Mouse (Mus musculus) gastrocnemius, postnatal 4 days (tissue): Measurements from ENCODE around the gene Ascl3. TPM values are rescaled to one million over a fixed set of nuclear protein-coding genes. Genes with fewer than 3 reads are reported as not detected.

ENCODE experiments used
- DNase-seq, 2 experiments: peaks; one replicate each; pipeline ENCODE4 v3.0.0; 2021 to 2022; ENCODE audit warnings: low spot score in 2 of 2, mixed read lengths in 2 of 2
- long read RNA-seq, 2 experiments: library from polyadenylated mRNA; stranded (forward); transcript quantifications; one replicate each; pipeline ENCODE4 v2.0.0; 2021
- total RNA-seq, 2 experiments: library from RNA; stranded (reverse); gene quantifications; 2 replicates each; pipeline ENCODE4 v1.2.3; 2021

Ascl3 gene
- total RNA-seq = not detected
- long read RNA-seq, experiment 1 = 0 reads
- long read RNA-seq, experiment 2 = 0 reads

DNA sequence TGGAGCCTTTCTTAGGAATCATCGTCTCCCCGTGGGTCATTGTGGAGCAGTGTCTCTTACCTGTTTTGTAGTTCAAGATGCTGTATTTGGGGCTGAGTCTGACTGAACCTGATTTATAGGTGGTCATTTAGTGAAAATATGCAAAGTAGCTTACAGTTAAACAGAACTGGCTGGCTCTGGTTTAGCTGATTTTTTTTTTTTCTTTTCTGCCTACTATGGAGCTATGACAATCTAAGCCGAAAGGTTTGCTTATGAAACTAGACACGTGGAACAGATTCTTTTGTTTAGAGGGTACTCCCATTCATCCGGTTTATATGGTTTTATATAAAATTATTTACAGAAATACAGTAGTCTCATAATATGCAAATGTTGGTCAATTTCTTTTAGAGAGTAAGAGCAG, at the start of gene Ascl3:
TSS of gene Ascl3 (minus strand) at position 101 of the 400 bp plus-strand sequence.
- no peak for DNase-seq

DNA sequence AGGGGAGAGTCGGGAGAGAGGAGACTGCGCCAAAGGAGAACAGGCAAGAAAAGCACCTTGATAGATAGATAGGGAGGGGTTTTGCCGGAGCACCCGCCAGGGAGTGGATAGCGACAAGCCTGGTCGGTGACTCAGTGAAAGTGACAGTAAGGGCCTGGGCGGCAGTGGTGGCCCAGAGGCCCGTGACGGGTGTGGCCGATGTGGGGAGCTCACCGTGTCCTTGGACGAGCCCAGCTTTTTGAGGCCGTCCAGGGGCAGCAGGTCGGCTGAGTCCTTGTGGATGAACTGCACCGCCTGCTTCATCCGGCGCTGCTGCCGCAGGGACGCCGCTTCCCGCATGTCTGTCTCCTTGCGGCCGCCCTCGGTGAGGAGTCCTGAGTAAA, 49.6 kb upstream of the Ascl3 start:
- DNase-seq = peak in 1 of 2 experiments; percentile 20

DNA sequence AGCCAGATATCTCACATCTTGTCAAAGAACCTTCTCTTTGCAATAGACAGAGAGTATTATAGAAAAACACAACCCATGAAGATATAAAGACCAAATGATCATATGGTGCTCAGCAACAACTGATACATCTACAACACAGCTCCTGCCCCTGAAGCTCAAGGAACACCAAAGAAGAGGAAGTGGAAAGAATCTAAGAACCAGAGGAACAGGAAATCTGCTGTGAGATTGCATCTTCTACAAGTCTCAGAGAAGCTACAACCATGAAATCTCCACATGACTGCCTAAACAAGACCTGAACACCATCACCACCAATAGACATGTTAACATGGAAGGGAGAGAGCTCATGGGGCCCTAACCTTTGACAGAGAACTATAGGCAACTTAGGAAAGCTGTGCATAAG, 40.7 kb upstream of the Ascl3 start:
- DNase-seq = no peak

DNA sequence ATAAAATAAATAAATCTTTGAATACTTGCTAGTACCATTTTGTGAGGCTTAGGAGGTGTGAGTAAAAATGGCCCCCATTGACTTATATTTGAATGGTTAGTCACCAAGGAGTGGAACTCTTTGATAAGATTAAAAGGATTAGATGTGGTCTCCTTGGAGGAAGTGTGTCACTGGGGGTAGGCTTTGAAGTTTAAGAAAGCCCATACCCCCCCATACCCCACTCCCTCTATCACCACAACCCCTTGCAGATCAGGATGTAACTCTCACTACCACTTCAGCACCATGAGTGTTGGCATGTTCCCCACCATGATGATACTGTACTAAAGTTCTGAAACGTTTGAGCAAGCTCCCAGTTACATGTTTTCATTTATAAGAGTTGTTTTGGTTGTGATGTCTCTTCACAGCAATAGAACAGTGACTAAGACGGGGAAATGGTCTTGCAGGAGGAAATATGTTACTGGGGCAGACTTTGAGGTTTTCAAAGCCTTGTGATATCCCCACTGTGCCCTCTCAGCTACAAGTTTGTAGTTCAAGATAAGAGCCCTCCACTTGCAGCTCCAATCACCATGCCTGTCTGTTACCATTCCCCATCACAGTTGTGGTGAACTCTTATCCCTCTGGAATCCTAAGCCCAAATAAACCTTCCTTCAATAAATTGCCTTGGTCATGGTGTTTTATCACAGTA, 37.3 kb upstream of the Ascl3 start:
- DNase-seq = no peak

DNA sequence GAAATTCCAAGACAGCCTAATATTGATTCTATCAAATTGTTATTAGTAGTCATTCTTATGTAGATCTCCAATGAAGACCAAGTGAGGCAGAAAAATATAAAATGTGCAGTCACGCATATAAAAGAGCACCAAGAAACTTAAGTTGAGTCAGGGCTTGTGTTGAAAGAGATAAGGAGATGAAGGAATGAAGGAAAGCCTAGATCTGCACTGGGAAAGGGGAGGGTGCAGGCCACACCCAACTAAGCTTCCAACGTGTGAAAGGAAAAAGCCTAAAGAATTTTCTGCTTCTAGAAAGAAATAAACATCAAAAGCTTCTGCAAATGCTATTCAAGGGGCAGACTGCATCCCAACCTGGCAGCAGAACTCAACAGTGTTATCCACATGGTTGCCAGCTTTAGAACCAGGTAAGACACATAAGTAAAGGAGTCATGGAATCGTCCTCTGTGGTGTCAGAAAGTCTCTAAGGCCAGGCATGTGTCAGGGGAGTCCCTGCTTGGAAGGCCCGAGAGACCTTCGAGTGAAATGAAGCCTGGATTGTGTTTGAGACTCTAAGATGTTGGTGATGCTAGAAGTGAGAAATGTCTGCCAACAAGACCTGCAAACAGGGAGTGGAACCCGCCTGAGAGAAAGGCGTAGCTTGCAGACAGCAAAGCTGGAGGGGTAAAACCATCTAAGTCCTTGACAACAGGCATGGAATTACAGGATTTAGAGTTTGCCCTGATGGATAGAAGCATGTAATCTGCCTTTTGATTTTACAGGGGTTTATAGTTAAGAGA, 36.2 kb upstream of the Ascl3 start:
- no peak for DNase-seq

DNA sequence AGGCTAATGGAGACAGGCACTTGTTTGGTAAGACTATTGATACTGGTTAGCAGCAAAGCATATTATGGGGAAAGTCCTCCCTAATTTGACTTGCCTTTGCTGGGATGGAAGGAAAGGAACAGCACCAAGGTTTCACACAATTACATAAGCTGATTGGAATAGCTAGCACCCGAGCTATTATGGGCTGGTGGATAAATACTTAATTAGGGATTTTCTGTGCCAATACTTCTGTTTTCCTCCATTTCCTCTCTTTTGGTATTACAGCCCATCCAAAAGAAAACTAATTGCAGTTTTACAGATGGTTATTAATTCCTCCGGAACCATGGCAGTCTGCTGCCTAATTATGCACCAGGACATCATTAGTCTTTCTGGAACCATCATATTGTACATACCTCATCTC, 32.5 kb upstream of the Ascl3 start:
- no peak for DNase-seq

DNA sequence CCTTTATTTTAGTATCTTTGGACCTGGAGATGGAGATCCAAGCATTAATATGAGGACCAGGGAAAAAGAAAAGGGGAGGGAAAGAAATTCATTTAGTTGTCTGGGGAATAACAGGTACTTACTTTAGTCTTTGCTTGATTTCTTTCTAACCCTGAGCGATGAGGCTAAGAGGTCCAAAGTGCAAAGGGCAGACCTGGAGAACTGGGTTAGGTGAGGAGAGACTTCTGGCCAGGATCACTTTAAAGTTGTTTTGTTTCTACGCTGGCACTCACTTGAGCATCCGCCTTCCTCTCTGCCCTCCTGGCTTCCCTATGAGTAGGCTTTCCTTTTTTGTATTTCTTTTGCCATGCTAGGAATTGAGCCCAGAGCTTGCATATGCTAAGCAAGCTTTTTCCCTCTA, 24.8 kb upstream of the Ascl3 start:
- no peak for DNase-seq

DNA sequence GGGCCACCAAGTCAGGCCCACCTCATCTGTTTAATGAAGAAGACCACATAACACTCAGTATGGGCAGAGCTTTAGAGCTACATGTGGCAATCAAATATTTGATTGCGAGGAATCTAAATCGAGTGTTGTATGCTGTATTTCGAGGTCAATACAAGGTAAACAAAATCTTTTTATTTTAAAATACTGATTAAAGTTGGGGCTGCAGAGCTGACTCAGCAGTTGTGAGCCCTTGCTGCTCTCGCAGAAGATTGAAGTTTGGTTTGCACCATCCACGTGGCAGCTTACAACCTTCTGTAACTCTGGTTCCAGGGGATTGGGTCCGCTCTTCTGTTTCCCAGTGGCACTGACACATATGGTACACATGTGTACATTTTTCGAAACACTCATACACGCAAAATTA, 22.5 kb upstream of the Ascl3 start:
- DNase-seq = no peak

DNA sequence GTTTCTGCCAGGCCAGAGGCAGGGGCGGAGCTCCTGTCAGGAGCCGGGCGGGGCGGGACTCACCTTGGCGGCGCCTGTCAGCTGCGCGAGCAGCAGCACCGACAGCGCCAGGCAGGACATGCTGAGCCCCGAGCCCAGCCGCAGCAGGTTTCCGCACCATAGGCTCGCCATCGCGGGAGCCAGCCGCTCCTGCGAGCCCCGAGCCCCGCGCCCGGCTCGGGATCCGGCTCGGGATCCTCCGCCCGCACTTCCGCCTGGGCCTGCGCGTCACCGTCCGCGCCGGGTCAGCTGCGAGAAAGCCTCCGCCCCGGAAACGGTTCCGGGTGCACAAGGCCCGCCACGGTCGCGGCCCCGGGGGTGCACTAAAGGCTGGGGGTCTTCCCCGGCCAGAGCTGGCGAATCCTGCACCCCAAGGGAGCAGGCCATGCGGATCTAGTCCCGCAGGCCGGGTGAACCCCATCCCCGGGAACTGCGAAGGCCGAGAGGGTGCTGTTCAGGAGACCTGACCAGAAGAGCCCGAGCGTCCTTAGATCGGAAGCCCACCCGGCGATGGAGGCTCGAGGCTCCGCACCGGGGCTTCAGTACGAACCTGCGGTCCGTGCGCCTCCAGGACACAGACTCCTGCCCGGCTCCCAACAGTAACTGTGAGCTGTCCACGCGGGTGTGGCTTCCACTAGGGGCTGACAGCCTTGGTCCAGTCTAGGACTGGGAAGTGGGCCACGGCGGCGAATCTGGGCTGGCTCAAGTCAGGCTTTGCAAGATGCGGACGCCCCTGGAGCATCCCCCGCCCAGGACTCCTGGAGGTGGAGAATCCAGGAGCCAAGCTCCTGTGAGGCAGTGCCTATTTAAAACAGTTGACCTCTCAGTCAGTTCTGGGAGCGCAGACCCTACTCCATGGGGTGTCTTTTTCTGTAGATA, 20.7 kb upstream of the Ascl3 start, which contains the start of gene Tmem9b:
TSS of gene Tmem9b (minus strand) at position 868 of the 918 bp plus-strand sequence.
- DNase-seq = peak; percentile 78 to 82

DNA sequence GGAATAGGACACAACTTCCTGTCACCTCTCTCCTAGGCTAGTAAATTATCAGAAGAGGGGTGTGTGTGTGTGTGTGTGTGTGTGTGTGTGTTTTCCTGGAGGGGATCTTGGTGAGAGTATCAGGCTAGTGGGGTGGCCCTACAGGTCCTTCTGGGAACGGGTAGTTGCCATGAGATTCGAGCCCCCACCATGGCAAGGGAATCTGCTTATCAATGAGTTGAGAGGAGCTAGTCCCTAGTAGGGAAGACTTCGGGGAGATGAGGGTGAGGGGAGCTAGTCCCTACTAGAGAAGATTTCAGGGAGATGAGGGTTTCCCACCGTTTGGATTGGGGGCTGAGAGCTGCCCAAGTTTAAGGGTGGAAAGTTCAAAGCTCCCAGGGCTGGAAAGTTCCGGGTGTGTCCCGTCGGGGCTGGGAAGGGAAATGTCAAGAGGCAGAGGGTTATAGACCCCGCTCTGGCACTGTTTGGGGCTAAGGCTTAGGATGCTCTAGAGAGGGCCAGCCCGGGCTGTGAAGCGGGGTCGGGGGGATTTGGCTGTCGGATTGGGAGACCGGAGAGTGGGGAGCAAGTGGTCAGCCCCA, 20.0 kb upstream of the Ascl3 start:
- DNase-seq = no peak

DNA sequence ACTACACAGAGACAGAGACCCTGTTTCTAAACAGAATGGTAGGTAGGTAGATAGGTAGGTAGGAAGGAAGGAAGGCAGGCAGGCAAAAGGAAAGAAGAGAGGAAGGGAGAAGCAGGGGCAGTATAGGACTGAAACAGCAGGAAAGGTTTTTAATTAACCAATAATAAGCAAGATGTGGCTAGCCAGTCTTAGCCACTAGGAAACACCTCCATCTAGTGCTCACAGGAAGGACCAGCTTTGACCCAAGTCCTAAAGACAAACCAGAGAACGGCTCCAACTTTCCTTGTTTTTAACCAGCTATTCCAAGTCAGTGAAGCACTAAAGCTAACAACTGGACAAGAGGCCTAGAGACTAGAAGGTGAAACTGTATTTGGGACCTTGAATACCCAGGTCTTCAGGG, 16.2 kb upstream of the Ascl3 start:
- DNase-seq = no peak

DNA sequence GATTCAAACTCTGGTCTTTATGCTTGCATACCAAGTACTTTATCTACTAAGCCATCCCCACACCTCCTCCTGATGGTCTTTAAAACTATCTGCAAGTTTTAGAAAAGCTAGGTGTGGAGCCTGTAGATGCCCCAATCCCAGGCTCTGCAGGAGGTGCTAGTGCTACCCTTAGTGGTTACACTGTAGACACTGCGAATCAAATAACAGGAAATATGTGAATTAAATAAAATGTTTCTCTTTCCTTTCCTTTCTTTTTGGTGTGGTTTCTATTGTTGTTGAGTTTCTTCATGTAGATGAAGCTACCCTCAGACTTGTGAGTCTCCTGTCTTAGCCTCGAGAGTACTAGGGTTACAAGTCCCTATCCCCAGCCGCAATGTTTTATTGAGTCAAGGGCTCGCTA, 10.2 kb upstream of the Ascl3 start:
- DNase-seq = no peak

DNA sequence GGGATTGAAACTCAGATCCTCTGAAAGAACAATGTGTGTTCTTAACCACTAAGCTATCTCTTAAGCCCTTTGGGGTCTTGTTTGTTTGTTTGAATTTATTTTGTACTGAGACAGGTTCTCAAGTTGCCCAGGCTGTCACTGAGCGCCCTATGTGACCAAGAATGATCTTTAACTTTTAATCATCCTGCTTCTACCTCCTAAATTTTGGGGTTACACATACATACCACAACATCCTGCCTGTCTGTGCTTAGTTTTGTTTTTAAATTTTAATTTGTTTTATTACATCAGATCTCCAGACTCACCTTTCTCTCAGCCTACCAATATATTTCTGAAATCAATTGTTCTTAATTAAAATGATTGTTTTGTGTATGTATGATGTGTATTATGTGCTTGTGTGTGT, 9.5 kb upstream of the Ascl3 start:
- DNase-seq = no peak

DNA sequence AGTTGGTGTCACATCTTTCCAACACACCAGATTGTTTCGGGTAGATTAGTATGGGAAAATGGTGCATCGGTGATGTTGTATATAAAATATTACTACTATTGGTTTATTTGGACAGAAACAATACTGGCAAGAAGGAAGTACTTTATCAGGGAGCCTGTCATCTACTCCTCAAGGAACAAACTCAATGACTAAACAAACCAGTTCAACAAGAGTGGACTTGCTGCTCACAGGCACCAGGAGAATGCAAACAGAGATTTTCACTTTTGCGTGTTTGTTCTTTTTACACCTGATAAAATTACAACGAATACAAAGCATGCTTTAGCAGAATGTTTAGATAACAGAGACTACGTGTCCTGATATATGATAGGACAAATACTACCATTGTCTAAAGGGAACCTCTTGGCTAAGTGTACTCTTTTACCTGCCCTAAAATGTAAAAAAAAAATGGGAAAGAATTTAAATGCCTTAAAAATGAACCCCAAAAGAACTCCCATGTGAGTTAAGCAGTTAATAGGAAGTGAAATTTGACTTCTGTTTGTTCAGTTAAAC, 8.4 kb upstream of the Ascl3 start:
- no peak for DNase-seq

DNA sequence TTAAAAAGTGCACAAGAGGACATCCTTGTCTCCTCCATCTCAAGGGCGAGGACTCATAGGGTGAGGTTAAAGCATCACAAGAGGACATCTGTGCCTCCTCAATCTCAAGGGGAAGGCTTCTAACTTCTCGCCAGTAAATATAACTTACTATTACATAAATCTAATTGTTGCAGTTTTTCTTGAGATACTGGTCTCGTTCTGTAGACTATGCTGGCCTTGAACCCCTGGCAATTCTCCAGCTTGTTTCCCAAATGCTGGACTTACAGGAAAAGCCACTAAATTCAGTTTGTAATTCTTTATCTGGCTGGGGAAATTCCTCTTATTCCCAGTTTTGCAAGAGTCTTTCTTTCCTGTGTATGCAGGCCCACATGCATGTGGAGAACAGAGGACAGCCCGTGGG, 3.3 kb upstream of the Ascl3 start:
- no peak for DNase-seq

DNA sequence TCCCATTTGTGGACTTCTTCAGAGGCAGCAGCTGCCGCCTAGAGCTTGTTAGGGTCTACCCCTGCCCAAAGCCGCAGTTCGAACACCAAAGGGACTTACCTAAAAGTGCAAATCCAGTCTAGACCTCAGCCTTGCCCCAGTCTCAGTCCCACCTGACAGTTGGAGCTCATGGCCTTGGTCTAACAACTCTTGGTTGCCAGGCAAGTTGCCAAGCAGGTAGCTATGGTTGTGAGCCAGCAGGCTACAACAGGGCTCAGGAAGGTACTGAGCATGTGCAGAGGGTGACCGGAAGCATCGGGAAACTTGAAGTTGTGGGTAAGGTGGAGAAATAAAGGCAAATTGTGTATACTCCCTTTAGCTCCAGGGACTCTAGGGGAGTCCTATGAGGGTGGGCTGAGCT, 7.8 kb downstream of the Ascl3 start, which contains the start of gene BC051019:
TSS of gene BC051019 (minus strand) at position 154 of the 400 bp plus-strand sequence.
- DNase-seq = no peak

DNA sequence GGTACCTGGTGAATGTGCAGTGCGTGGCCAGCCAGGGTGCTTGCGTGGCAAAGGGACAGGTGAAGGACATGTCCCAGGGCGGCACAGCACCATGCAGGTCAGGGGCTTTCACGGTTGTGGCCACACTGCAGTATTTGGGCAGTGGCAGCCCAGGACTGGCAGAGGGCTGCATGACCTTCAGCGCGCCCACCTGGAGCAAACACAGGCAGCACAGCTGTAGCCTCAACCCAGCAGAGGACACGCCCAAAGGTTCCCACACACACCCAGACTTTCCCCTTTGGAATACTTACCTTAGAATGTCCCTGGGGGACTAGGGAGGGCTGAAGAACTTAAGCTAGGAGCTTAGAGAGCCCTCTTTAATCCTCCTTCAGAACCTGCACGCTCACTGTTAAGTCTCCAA, 8.4 kb downstream of the Ascl3 start:
- DNase-seq = no peak

DNA sequence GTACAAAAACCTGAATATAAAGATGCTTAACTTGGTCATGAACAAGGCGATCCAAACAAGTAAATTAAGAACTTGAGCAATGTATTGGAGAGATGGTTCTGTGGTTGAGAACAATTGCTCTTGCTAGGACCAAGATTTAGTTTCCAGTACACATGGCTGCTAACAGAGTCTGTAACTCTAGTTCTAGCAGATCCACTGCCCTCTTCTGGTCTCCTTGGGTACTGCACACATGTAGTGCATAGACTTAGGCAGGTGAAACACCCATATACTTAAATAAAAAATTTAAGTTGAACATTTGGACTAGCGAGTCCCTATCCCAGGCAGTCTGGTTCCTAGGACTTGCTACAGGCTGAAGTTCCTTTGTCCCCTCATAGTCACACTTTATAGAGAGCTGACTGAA, 8.9 kb downstream of the Ascl3 start:
- DNase-seq = no peak

DNA sequence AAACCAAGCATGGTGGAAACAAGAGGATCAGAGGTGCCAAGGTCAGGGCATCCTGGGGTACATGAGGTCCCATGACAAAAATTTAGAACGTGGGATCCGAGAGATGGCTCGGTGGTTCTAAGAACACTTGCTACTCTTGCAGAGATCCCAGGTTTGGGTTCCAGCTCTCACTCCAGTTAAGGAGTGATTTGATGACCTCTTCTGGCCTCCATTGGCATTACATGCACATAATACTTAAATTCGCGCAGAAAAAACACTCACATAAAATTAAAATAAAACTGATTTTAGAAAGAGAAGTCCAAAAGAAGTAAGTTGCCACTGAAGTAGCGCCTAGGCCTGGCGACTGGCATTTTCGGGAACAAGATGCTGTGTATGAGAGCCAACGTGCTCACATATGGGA, 12.2 kb downstream of the Ascl3 start:
- DNase-seq = peak in 1 of 2 experiments; percentile 35

DNA sequence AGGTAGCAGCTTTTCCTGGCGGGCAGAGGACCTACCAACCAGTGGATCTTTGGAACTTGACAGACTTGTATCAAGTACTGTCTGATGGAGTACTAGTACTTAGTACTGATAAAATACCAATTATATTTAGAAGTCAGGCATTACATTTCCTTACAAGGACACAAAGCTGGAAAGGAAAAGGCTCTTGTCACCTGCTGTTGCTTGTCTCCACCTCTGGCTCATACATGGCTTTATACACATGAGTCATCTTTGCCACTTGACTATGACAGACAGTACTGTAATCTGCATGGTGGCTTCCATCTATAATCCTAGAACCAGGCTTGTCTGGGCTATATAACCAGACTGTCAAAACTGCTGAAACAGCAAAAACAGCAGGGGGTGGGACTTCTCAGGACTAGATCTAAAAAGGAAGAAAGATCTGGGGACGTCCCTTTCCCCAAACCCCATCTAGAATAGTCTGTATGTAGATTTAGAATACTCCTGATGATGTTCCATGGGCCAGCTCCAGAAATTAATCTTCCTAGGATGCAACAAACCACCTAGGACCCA, 18.0 kb downstream of the Ascl3 start:
- no peak for DNase-seq

DNA sequence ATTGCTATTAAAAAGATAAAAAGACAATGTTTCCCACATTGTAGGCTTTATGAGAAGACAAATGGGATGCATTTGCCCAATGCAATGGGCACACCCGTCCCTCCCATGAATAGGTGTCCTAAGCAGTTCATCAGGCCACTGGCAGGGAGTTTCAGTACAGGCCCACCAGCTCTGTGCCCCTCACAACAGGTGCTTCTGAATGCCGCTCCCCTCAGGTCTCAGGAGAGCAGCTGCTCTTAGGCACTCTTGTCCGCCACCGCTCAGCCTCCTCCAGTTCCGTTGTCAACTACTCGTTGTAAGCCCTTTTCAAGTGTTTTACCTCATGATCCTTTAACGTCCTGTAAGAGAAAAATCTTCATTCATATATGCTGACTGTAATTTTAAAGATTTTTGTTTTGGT, 19.3 kb downstream of the Ascl3 start:
- no peak for DNase-seq
